Mouse (Mus musculus) lung, postnatal 0 days (tissue): ENCODE measurements around the gene Myl12a.

Experiments
- CTCF ChIP-seq: IDR thresholded peaks from 2 replicates; pipeline ENCODE4 v1.5.1; 2016; ENCODE audit warnings: antibody characterized with exemption, mild to moderate bottlenecking
- EP300 ChIP-seq: IDR thresholded peaks from 2 replicates; pipeline ENCODE4 v1.6.1; 2016; ENCODE audit warnings: antibody characterized with exemption, mild to moderate bottlenecking, control low read depth

DNA sequence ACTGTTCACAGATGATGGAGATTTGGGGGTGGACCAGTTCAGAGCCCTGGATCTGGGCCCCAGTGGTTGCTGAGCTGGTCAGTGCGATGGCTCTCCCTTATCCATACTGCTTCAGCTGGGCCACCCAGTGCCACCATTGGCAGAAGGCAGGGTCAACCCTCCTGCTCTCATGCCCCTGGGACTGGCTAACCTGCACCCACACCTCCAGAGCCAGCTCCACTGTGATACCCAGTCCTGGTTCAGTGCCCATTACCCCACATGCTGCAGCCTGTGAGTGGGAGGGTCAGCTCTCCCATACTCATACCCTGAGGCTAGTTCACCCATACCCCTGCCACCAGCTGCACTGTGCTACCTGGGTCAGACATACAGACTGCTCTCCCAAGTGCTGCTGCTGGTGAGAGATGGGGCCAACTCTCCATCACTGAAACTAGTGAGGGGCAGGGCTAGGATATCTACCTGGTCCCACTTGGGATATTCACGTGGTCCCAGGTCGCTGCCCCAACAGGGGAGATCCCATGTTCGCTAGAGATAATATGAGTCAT, 14.8 kb upstream of the Myl12a start:
- TF ChIP-seq CTCF (no peak), EP300 (no peak)
